Mouse (Mus musculus): ENCODE data around the gene Gm28230.
A peak's percentile ranks its signal among the peaks of the same experiment; 100 is the strongest.

Gene Gm28230

DNA sequence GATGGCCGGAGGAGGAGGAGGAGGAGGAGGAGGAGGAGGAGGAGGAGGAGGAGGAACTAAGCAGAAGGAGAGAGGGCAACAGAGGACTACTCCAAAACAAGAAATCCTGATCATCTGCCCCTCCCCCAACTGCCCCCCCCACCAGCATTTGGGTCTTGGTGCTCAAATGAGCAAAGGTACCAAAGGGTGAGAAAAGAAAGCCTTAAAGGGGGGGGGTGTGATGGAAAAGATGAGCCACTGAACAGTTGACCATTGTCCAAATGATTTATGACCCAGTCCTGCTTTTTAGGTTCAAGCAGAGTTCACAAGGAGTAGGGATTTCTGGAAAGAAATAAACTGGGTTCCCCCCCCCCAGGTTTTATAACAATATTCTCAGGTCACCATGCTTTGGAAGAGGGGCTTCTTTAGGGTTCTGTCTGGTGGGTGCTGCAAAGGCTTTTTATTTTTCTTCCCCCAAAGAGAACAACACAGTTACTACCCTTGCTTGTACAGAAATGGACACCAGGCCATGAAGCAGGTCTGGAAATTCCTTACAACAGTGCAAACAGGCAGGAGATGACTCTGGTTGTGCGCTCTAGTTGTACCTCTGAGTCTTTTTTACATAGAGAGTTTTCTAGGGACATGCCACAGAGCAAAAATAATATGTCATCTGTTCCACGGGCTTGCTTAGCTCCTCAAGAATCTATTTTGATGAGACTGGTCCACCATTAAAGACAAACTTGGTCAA is 14.9 kb downstream of the Gm28230 start:
- no peak for DNase-seq

DNA sequence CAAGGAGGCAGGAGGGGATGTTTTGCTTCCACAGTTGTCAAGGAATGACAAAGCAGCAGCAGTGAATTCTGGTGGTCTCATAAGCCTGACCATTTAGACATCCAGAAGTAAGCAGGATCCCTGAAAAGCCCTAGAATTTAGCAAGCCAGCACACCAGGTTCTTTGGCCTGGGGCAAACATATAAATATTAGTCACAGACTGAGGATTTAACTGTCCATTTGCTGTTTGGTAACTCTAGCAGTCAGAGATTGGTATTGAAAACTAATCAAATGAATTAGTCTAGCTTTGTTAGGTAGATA is 15.4 kb downstream of the Gm28230 start:
- no peak for DNase-seq

DNA sequence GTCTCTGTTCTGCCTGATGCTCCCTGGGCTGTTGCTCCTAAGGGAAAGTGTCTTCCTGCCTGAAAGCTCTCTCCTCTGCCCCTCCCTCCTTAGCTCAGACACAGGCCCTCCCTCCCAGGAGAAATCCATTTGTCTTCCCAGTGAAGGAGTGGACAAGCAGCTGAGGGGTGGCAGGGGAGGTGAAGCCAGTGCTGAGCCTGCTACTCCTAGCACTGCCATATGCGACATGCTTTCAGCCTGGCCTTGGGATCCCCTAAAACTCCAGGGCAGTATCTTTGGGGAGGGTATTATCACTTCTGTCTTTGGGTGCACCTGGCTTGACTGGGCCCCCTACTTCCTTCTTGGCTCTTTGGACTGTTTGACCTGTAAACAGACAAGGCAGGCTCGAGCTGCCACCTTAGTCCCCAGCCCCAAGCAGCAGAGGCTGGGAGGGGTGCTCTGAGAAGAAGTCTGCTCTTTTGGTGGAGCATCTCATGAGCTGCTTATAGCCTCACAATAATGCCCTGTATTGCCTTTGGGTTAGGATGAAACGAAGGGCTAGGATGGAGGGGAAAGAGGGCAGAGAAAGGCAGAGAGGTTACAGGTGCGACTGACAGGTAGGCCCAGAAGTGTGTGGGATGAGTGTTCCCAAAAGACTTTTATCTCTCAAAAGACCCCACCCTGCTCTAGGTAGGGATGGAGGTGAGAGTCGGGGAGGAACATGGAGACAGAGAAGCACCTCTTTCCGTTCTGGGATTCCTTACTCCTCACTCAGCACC is 19.2 kb downstream of the Gm28230 start:
- DNase-seq: no peak

DNA sequence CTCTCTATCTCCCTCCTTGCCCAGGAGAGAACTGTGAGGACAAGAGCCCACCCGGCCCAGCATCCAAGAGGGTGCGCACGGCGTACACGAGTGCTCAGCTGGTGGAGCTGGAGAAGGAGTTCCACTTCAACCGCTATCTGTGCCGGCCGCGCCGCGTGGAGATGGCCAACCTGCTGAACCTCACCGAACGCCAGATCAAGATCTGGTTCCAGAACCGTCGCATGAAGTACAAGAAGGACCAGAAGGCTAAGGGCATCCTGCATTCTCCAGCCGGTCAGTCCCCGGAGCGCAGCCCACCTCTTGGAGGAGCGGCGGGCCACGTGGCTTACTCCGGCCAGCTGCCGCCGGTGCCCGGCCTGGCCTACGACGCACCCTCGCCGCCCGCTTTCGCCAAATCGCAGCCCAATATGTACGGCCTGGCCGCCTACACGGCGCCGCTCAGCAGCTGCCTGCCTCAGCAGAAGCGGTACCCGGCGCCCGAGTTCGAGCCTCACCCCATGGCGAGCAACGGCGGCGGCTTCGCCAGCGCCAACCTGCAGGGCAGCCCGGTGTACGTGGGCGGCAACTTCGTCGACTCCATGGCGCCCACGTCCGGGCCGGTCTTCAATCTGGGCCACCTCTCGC is 19.9 kb downstream of the Gm28230 start:
- no peak for DNase-seq

DNA sequence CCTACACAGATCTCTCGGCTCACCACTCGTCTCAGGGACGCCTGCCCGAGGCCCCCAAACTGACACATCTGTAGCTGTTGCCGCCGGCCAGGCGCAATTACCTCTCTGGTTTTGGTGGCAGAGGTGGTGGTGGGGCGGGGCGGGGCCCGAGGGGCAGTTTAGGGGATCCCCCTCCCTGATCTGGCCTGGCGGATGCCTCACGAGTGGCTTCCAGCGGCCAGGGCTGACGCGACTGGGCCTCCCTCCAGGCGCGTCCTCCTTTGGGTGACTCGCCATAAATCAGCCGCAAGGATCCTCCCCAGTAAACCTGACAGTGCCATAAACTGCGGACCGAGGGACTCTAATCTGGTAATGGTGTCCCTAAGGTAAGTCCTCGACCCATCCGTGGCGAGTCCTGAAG is 20.5 kb downstream of the Gm28230 start:
- DNase-seq: no peak

DNA sequence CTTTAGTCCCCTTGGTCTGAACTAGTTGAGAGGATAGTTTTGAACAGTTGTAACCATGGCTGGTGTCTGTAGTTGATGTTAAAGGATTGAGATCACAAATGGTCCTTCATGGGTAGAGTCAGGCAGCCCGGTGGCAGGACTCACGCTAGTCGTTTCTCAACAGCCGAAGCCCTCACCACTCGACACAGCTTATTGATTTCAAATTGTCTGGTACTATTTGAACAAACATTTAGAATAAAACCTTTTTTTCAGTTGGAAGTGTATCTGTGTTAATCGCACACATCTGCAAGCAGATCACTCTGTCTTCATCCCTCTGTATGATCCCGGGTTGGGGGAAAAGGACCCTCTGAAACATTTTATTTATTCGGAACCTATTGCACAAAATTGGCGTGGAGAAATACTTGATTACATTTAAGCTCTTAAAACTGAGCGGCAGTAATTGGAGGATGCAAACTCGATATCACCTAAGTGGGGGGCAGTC is 21.2 kb downstream of the Gm28230 start:
- peak in 1 of 2 experiments; percentile 28 for DNase-seq

DNA sequence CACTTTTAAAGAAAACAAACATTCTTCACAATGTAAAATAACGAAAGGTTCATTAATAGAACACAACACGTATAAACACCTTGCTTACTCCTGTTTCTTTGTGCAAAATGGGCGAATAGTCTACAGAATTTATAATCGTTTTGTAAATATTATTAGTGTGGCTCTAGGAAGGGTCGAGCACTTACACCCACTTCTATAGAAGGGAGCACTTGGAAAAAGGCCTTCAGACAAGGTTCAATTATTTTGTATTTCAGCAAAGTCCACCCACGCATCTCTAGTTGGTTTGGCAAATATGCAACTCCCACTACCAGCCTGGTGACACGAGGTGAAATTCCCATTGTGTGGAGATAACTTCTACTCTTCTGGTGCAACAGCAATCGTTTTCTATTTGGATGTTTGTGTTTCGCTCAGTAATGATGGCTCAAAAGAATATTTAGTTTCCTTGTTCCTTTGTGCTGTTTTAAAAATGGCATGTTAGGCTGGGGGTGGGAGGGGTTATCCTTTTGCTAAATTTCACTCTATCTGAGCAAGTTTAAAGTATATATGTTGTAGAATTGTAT is 22.0 kb downstream of the Gm28230 start:
- peak; percentile 2 to 40 for DNase-seq

DNA sequence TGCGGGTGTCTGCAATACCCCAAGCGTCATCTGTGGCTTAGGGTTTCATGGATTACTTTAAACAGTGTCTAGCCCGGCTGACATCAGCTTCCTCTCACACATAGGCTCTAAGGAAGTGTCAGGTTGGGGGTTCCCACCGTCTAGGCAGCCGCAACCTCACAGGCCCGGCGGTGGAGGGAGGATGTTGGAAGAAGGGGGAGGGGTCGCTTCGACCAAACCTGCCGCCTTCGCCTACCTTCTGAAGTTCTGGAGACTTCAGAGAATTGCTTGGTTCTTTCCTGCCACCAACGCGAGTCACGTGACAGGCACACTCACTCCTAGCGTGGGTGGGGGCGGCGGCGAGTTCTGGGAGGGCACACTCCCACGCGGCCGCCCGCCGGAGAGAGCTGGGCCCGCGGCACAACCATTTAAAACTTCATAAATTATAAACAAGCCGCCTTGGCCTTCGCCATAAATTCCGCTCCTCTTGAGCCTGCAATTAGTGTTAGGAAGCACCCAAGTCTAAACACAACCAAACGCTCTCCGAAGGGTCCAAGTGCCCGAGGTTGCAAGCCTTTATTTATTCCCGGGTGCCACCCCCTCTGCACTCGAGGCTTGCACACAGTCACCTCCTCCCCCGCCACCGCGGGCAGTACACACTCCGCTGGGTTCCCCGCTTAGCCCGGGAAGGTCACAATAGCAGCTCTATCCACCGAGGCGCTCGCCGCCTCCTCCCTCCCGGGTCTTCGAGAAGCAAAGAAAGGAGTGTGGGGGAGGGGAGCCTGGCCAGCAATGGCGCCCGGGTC is 23.0 kb downstream of the Gm28230 start:
- peak; percentile 20 to 32 for DNase-seq

DNA sequence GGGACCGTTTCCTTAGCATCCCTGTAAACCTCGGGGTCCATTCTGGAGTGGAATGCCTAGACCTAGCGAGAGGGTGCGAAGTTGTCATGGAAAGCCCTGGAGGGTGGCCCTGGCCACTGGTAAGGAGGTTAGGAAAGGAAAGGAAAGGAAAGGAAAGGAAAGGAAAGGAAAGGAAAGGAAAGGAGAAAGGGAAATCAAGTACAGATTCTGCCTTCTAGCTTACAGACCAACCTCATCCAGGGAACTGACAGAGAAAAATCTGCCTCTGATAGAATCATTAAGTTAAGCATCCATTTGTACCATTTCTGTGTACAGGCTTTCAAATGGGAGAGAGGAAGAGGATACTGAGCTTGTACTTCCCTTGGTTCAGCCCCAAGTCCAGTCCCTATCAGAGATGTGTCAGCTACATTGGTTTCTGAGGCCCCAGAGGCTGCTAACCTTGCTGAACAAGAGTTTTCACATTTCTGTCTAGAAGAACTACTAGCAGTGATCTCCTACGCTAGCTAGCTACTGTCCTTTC is 24.3 kb downstream of the Gm28230 start:
- no peak for DNase-seq

DNA sequence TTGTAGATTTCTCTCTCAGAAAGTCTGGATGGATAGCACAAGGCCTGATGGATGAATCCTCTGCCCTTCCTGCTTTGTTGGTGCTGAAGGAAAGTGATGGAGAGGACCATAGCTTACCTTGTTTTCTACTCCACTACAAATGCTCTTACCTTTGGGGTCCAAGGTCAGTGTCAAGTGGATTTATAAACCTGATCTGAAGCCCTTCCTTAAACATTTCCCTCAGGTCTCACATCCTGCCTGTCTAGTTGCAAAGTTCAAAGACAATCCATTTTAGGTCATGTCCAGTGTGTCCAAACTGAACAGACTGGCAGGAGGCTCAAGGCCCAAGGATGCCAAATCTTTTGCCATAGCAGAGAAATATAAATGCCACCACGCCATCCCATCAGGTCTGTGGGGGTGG is 25.3 kb downstream of the Gm28230 start:
- no peak for DNase-seq

DNA sequence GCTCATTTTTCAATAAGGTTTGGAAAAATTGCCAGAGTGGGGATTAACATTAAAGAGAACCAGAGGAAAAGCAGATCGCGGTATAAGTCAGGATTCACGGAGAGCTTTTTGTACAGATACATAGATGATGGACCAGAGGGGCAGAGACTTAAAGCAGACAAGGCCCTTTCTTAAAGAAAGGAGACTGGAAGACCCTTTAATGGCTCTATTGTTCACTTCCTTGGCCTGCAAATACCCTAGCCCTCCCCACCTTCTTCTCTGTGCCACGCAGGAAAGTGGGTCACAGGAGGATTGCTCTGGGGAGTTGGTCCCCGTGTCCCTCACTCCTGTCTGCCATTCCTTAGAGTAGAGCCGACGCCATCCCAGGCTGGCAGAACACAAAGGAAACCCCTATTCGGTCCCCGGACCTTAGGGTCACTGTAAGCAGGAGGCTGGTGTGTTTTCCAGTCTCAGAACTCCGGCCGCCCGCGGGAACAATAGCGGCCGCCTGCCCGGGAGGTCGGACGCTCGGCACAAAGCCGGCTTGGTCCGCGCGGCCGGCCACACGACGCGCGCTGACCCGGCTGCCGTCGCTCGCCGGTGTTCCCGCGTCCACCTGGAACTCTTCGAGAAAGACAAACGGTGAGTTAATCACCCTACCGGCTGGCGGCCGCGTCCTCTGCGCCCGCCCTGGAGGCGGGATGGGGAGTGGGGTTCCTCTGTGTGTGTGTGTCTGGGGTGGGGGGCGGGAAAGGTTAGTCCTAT is 26.1 kb downstream of the Gm28230 start:
- DNase-seq: no peak

DNA sequence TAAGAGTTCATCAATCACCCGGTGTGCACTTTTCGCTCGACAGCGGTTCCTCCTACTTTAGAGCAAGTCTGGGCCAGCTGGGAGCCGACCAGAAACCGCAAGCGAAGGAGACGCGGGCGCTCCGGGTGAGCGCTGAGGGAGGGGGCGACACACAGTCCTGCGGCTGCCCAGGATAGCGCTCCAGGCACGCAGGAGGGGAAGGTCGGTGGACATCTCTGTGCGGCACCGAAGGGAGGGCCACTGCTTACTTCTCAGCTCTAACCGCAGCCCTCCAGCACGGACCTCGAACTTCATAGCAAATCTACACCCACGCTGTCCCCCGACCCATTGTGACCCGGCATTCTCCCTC is 26.6 kb downstream of the Gm28230 start:
- no peak for DNase-seq

DNA sequence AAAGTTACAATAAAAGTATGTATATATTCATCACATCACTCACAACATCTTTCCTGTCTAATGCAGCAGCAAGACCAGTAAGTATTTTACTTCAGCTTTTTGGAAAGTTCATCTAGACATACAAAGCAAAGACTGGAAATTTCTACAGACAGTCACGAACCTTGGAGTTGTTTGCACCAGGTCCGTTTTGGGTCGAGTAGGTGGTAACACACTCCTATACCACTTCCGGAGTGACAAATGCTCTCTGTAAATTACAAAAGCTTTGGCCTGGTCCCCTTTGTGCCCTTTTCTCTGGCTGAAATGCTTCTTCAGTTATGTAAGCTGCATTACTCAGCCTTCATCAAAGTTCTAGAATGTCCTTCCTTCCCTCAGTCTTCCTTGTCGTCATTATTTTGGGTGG is 27.2 kb downstream of the Gm28230 start:
- no peak for DNase-seq

DNA sequence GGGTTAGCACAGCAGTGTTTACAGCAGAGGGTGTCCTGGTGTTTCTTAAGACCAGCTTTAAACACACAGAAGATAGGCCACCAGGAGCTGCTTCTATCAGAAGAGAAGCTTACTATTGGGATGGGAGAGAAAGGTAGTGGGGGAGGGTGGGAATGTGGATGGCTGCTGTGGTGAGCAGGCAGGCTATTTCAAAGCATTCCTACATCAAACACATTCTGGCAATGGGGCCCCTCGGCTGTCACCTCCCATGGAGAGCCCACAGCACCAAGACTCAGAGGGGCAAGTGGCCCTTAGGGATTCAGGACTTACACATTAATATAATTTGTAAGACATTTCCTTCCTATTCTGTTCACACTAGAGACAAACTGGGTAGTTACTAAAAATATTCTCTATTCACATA is 33.6 kb downstream of the Gm28230 start:
- no peak for DNase-seq

DNA sequence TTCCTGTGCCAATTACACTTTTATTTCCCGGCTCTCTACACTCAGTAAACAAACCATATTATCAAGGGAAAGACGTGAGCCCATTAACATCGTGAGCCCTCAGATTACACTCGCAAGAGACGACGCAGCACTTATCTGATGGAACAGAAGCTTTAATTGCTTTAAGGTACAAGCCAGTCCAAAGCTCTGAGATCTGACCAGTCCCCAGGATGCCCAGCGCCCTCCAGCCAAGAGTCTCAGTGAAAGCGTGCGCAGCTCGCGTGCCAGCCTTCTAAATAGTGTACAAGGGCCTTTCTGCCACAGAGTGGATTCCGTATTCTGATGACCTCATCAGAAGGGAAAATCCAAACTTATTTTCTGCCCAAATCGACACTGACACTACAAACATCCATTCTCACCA is 35.4 kb downstream of the Gm28230 start:
- no peak for DNase-seq

DNA sequence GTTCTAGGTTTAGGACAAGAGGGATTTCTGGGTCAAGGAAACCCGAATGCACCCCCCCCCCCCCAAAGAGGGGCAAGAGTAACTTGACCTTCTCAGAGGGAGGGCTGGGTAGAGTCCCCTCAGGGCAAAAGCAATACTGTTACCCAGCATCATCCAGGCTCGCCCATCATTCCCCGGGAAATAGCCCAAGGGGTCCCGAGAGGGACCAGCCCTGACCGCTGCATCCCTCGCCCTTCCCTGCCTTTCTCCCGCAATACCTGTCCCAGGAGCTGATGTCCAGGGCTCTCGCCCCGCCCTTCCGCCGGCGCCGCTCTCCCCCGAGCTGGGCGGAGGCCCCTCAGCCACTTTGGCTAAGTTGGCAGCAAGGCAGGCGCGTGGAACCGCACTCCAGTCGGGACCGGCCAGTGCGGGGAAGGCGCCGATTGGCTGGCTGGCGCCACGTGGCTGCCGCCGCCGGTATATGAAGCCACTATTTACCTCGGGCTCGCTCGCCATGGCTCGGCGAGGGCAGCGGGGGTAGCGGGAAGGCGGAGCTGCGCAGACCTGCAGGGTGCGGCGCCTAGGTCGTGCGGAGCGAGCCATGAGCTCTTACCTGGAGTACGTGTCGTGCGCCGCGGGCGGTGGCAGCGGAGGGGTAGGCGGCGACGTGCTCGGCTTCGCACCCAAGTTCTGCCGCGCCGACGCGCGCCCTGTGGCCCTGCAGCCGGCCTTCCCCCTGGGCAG is 36.2 kb downstream of the Gm28230 start, which contains the start of gene Hoxd1:
TSS of gene Hoxd1 (plus strand) at position 459 of the 723 bp plus-strand sequence.
- DNase-seq: peak; percentile 33 to 35

DNA sequence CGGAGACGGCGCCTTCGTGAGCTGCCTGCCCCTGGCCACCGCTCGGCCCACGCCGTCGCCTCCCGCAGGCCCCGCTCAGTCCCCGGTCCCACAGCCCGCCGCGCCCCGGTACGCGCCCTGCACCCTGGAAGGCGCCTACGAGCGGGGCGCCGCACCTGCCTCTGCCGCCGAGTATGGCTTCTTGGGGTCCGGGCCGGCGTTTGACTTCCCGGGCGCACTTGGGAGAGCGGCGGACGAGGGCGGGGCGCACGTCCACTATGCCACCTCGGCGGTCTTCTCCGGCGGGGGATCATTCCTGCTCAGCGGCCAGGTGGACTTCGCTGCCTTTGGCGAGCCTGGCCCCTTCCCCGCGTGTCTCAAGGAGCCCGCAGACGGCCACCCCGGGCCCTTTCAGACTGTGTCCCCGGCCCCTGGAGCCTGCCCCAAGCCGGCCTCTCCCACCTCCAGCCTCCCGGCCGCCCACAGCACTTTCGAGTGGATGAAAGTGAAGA is 36.8 kb downstream of the Gm28230 start:
- DNase-seq: no peak

DNA sequence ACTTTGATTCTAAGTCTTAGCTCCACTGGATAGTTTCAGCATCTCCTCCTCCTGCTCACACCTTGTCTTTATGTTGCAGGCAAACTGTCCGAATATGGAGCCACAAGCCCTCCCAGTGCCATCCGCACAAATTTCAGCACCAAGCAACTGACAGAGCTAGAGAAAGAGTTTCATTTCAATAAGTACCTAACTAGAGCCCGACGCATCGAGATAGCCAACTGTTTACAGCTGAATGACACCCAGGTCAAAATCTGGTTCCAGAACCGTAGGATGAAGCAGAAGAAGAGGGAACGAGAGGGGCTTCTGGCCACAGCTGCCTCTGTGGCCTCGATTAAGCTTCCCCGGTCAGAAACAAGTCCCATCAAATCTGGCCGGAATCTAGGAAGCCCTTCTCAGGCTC is 37.4 kb downstream of the Gm28230 start:
- no peak for DNase-seq

DNA sequence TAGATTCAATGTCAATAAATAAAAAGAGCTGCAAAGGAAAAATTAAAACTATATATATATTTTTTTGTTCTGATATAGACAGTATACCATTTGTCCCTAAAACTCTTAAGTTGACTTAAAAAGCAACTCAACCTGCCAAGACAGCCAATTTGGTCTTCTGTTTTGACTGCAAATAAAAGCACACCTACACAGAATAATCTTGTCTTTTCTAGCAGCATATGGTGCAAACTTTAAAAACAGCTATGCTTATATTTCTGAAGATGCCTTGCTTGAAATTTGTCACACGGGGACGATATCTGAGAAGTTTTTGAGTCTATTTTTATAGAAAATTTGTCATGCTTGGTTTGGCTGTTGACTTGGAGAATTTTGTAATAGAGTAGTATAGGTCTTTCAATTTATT is 47.8 kb downstream of the Gm28230 start:
- no peak for DNase-seq

DNA sequence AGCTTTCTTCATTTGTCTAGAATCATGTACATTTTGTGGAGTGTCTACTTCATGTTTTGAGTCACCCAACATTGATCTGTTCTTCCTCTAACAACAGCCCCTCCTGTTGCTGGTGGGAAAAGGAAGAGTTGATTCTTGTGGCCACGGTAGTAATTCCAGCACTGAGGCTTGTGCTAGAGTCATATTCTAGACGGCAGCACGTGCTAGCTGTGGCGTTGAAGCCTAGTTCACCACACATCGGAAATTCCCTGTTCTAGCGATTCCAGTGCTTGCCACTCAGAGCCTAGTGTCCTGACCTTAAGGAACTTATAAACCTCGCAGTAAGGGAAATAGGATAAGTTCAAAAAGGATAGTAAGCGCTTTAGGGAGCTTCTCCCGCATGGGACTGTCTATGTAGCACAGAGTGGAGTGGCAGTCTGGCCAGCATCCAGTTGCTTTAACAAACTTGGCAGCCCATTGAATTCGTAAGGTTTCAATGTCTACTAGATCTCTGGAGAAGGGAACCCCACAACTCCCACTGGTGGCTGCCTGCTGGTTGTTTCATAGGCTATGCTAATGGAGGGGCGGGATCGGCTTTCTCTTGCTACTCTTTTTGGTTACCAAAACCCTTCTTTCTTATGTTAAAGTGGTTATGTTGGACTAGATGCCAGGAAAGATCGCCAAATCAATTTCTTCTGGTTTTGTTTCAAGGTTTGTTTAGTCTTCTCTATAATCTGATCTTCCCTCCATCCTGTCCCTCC is 51.2 kb downstream of the Gm28230 start:
- no peak for DNase-seq
